Mouse (Mus musculus): Measurements from ENCODE around the gene Gm10800. TPM values are rescaled to one million over a fixed set of nuclear protein-coding genes. Genes with fewer than 3 reads are reported as not detected.

The Gm10800 gene
- 3.1 and 3.9 TPM in 2 replicates for total RNA-seq (2023)

DNA sequence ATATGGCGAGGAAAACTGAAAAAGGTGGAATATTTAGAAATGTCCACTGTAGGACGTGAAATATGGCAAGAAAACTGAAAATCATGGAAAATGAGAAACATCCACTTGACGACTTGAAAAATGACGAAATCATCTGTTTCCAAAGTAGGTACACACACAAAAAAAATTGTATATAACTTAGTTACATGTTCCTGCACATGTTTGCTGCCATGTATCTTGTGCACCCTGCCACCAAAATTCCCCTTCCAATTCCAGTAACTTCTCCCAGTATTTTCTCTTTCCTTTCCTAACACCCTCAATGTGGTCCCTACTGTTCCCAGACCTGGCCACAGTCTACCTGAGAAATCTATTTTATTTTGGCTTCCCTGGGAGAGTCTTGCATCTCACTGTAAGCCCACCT, at the start of gene Gm10800:
Gm10800 (minus strand) TSS at position 101 of the 400 bp plus-strand sequence.

DNA sequence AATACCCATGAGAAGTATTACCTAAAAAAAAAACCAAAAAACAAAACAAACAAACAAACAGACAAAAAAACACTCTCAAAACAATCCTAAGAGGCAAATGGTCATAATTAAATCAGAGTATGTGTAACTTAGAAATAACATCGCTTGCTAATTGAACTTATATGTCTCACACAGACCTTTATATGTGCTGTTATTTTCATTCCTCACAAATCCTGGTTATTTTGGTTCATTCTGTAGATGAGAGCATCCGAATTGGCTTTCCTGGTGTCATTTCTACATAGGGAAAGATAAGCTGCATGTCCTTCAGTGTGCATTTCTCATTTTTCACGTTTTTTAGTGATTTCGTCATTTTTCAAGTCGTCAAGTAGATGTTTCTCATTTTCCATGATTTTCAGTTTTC, 5.2 kb downstream of the Gm10800 start, which contains the start of gene Gm10801:
Gm10801 (plus strand) TSS at position 301 of the 400 bp plus-strand sequence.

Other genes starting within 250 kb of the Gm10800 start
- gene Gm10801, start 5.1 kb downstream of the Gm10800 start, total RNA-seq (2023) = 2.3 and 5.1 TPM in 2 replicates